Mouse (Mus musculus): ENCODE results near the gene Scamp1. TPM values are rescaled to one million over a fixed set of nuclear protein-coding genes. Genes with fewer than 3 reads are reported as not detected.
A peak's percentile ranks its signal among the peaks of the same experiment; 100 is the strongest.

Gene Scamp1
- polyA plus RNA-seq, 1 experiment from 2014 or later = 134 TPM

DNA sequence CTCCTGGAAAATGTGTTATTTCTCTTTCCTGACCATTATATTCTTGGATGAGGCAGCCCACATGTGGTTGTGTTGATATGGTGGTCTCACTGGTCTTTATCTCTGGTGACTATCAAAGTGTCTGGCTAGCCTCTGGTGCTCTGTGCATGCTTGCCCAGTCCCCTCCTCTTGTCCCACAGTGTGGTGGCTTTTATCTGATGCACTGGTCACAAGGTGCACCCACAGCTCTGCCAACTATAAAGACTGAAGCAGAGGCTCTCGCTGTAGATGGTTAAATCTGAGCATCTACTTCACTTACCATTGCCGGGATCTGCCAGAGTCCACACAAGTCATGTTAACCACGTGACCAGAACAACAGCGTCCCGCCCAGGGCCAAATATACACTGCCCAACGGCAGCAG lies 19.1 kb downstream of the Scamp1 start:
- H3K9ac ChIP-seq = no peak overlapping the region
- 94% methylated on average over 6 of the region's 6 CpGs for WGBS
- H3K4me1 ChIP-seq (replicated peaks) = peaks cover 33% of the 10 kb centered on the region
- no peak overlapping the region for H3K4me2 ChIP-seq
- H3K9me3 ChIP-seq = no peaks in the 10 kb centered on the region
- no peak overlapping the region for H3K27ac ChIP-seq
- no peak for ATAC-seq (ENCODE audit: low FRiP score)
- H3K36me3 ChIP-seq = no peaks in the 10 kb centered on the region
- no peaks in the 10 kb centered on the region for H3K27me3 ChIP-seq
- H3K4me3 ChIP-seq = no peak overlapping the region

- Histone ChIP-seq H3K4me2 (no peak overlapping the region), H3K27ac (no peak overlapping the region), H3K27me3 (no peaks in the 10 kb centered on the region), H3K9me3 (no peaks in the 10 kb centered on the region), H3K4me1 (replicated peaks) (peaks cover 28% of the 10 kb centered on the region), H3K4me3 (no peak overlapping the region), H3K9ac (no peak overlapping the region), H3K36me3 (no peaks in the 10 kb centered on the region)
- 75% methylated on average over 3 of the region's 3 CpGs for WGBS
- no peak for ATAC-seq (ENCODE audit: low FRiP score)
Measured at GRCm38 (mm10) chr13:94265291-94265690, 20.4 kb downstream of the Scamp1 start.

GRCm38 (mm10) chr13:94263943-94264342 lies 21.7 kb downstream of the Scamp1 start:
- Histone ChIP-seq H3K27me3 (no peaks in the 10 kb centered on the region), H3K9ac (no peak overlapping the region), H3K4me1 (replicated peaks) (peaks cover 25% of the 10 kb centered on the region), H3K36me3 (no peaks in the 10 kb centered on the region), H3K9me3 (no peaks in the 10 kb centered on the region), H3K4me3 (no peak overlapping the region), H3K27ac (no peak overlapping the region), H3K4me2 (no peak overlapping the region)
- 83% methylated on average over 5 of the region's 5 CpGs for WGBS
- ATAC-seq (ENCODE audit: low FRiP score) = no peak

DNA sequence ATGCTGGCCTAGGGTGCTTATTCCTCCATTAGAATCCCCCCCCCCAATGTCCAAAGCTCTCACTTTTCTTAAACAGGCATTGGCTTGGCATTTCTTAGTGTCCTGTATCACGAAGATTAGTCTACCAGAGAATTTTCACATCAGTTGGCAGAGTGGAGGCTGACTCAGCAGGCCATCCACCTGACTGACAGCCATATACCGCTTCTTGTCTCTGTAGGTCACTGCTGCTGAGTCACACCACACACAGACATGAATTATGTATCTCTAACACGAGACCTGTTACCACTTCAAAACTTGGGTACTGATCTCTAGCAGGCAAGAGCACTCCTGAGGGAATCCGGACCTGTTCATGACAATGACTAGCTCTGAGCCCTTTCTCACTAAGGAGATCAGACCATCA lies 23.1 kb downstream of the Scamp1 start:
- H3K27ac ChIP-seq = no peak overlapping the region
- ATAC-seq (ENCODE audit: low FRiP score) = no peak
- H3K4me2 ChIP-seq = no peak overlapping the region
- H3K36me3 ChIP-seq = no peaks in the 10 kb centered on the region
- H3K4me1 ChIP-seq (replicated peaks) = peaks cover 18% of the 10 kb centered on the region
- H3K9ac ChIP-seq = no peak overlapping the region
- 78% methylated on average over 4 of the region's 4 CpGs for WGBS
- H3K9me3 ChIP-seq = no peaks in the 10 kb centered on the region
- no peak overlapping the region for H3K4me3 ChIP-seq
- H3K27me3 ChIP-seq = no peaks in the 10 kb centered on the region

GRCm38 (mm10) chr13:94261624-94262023 lies 24.0 kb downstream of the Scamp1 start:
- H3K27me3 ChIP-seq = no peaks in the 10 kb centered on the region
- peaks cover 20% of the 10 kb centered on the region for H3K4me1 ChIP-seq (replicated peaks)
- no peaks in the 10 kb centered on the region for H3K9me3 ChIP-seq
- no peak overlapping the region for H3K9ac ChIP-seq
- 85% methylated on average over 6 of the region's 6 CpGs for WGBS
- no peak overlapping the region for H3K4me3 ChIP-seq
- H3K27ac ChIP-seq = no peak overlapping the region
- no peak for ATAC-seq (ENCODE audit: low FRiP score)
- no peak overlapping the region for H3K4me2 ChIP-seq
- H3K36me3 ChIP-seq = no peaks in the 10 kb centered on the region

- Histone ChIP-seq H3K9me3 (no peaks in the 10 kb centered on the region), H3K36me3 (no peaks in the 10 kb centered on the region), H3K9ac (no peak overlapping the region), H3K4me3 (no peak overlapping the region), H3K4me1 (replicated peaks) (peaks cover 20% of the 10 kb centered on the region), H3K4me2 (no peak overlapping the region), H3K27me3 (no peaks in the 10 kb centered on the region), H3K27ac (no peak overlapping the region)
- 90% methylated on average over 8 of the region's 8 CpGs for WGBS
- ATAC-seq (ENCODE audit: low FRiP score) = no peak
Measured at GRCm38 (mm10) chr13:94260961-94261360, 24.7 kb downstream of the Scamp1 start.

- Histone ChIP-seq H3K27ac (0 out of 2 replicates have a peak overlapping the region, but pooled peaks have one; percentile 23), H3K4me1 (replicated peaks) (peaks cover 20% of the 10 kb centered on the region), H3K4me2 (no peak overlapping the region), H3K9ac (no peak overlapping the region), H3K36me3 (no peaks in the 10 kb centered on the region), H3K4me3 (no peak overlapping the region), H3K27me3 (no peaks in the 10 kb centered on the region), H3K9me3 (no peaks in the 10 kb centered on the region)
- 85% methylated on average over 5 of the region's 5 CpGs for WGBS
- ATAC-seq (ENCODE audit: low FRiP score) = no peak
Measured at GRCm38 (mm10) chr13:94259210-94259609, 26.4 kb downstream of the Scamp1 start.

- Histone ChIP-seq H3K4me2 (no peak overlapping the region), H3K4me1 (replicated peaks) (peaks cover 19% of the 10 kb centered on the region), H3K9ac (no peak overlapping the region), H3K4me3 (no peak overlapping the region), H3K27ac (no peak overlapping the region), H3K27me3 (no peaks in the 10 kb centered on the region), H3K9me3 (no peaks in the 10 kb centered on the region), H3K36me3 (no peaks in the 10 kb centered on the region)
- WGBS = 94% methylated on average over 6 of the region's 6 CpGs
- no peak for ATAC-seq (ENCODE audit: low FRiP score)
Measured at GRCm38 (mm10) chr13:94258530-94258929, 27.1 kb downstream of the Scamp1 start.

DNA sequence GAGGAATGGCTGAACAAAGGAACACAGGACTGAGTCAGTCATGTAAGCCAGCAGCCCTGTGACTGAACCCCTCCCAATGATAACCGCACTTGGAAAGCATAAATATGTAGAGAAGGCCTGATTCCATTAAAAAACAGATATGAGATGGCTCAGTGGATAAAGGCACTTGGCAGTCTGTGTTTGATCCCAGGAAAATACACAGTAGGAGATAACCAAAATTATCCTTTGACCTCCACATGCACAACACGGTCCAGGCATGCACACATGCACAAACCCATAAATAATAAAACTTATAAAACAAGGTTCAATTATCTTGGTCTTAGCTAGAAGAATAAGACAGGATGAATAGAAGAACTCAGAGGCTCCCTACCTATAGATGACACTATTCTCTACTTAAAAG lies 27.9 kb downstream of the Scamp1 start:
- ATAC-seq (ENCODE audit: low FRiP score) = no peak
- Histone ChIP-seq H3K27ac (no peak overlapping the region), H3K9me3 (no peaks in the 10 kb centered on the region), H3K4me2 (no peak overlapping the region), H3K9ac (no peak overlapping the region), H3K36me3 (no peaks in the 10 kb centered on the region), H3K27me3 (no peaks in the 10 kb centered on the region), H3K4me3 (no peak overlapping the region), H3K4me1 (replicated peaks) (peaks cover 10% of the 10 kb centered on the region; the same call in 1 of the 2 replicates)
- 83% methylated on average over 2 of the region's 2 CpGs for WGBS

DNA sequence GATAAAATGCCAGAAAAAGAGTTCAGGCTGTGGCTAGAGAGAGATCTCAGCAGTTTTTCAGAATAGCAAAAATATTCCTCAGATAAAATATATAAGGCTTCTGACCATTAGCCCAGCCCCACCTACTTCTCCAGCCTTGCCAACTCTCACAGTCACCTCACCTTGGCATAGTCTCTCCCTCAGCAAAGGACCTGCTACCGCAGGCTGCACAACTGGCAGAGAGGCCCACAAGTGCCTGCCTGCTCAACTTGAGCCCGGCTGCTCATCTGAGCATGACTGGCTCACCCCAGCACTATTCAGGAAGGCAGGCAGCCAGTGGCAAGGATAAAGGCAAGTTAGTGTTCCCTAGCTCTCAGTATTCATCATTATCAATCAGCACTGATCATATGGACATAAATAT lies 30.5 kb downstream of the Scamp1 start:
- ATAC-seq (ENCODE audit: low FRiP score) = no peak
- peaks cover 8% of the 10 kb centered on the region; the same call in 1 of the 2 replicates for H3K4me1 ChIP-seq (replicated peaks)
- H3K9ac ChIP-seq = no peak overlapping the region
- WGBS = 94% methylated on average over 2 of the region's 2 CpGs
- H3K27me3 ChIP-seq = no peaks in the 10 kb centered on the region
- H3K4me2 ChIP-seq = no peak overlapping the region
- no peak overlapping the region for H3K4me3 ChIP-seq
- H3K9me3 ChIP-seq = no peaks in the 10 kb centered on the region
- peaks cover 4% of the 10 kb centered on the region; the same call in 1 of the 2 replicates for H3K36me3 ChIP-seq
- H3K27ac ChIP-seq = no peak overlapping the region

DNA sequence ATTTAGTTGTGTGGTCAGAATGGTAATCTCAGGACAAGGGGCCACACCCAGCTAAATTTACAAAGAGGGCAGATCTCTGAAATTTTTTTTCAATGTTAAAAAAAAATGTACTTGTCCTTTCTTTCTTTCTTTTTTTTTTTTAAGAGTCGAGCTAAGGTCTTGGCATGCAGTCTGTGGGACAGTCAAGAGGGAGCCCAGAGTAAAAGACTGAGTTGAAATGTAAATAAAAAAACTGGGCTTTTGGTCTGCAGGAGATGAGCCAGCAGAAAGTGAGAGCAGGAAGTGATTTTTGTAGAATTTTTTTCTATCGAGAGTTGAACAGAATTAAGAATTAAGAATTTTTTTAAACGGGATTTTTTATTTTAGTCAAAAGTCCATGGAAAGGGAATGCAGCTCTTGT lies 31.4 kb downstream of the Scamp1 start:
- no peak overlapping the region for H3K4me3 ChIP-seq
- no peak overlapping the region for H3K27ac ChIP-seq
- 89% methylated on average over 3 of the region's 3 CpGs for WGBS
- H3K4me2 ChIP-seq = no peak overlapping the region
- no peak overlapping the region for H3K9ac ChIP-seq
- peaks cover 8% of the 10 kb centered on the region; the same call in 1 of the 2 replicates for H3K4me1 ChIP-seq (replicated peaks)
- no peaks in the 10 kb centered on the region for H3K27me3 ChIP-seq
- H3K9me3 ChIP-seq = no peaks in the 10 kb centered on the region
- ATAC-seq (ENCODE audit: low FRiP score) = no peak
- H3K36me3 ChIP-seq = peaks cover 4% of the 10 kb centered on the region; the same call in 1 of the 2 replicates

DNA sequence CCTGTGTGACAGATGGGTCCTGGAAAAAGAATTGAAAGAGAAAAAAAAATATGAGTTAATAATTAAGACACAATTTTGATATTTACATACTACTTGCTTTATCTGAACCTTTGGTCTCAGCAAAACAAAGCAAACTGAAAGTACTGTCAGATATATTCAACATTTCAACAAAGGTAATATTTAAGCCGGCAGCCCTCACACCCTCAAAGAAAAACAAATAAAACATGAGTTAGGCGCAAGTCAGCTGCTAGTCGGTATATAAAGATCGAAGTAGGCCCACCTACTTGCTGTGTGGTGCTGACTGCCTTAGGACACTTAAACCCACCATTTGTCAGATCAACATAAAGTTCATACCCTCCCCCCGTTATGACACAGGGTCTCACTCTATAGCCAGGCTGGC lies 32.6 kb downstream of the Scamp1 start:
- H3K4me2 ChIP-seq = no peak overlapping the region

DNA sequence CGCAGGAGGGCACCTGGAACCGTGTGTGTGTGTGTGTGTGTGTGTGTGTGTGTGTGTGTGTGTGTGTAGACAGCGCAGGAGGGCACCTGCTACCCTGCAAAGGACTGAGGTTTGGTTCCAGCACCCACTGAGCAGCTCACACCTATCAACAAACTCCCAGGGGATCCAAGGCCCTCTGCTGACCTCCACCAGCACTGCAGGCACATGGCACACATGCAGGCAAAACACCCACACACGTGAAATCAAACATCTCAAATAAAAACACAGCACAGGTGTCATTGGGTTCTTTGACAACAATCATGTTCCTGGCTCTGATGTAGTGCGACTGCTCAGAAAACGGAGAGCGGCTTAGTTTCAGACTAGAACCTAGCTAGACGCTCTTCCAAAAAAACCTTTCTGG lies 34.9 kb downstream of the Scamp1 start:
- Histone ChIP-seq H3K9ac (no peak overlapping the region), H3K4me1 (replicated peaks) (peaks cover 8% of the 10 kb centered on the region; the same call in 1 of the 2 replicates), H3K9me3 (no peaks in the 10 kb centered on the region), H3K4me2 (no peak overlapping the region), H3K27me3 (no peaks in the 10 kb centered on the region), H3K36me3 (peaks cover 4% of the 10 kb centered on the region; the same call in 1 of the 2 replicates), H3K27ac (no peak overlapping the region), H3K4me3 (no peak overlapping the region)
- WGBS = 96% methylated on average over 5 of the region's 8 CpGs
- no peak for ATAC-seq (ENCODE audit: low FRiP score)

More for the DNA sequence above, 32.6 kb downstream of the Scamp1 start:
- H3K4me1 ChIP-seq (replicated peaks) = peaks cover 4% of the 10 kb centered on the region; the same call in 1 of the 2 replicates
- no peak overlapping the region for H3K27ac ChIP-seq
- 89% methylated on average over 5 of the region's 5 CpGs for WGBS
- H3K9ac ChIP-seq = no peak overlapping the region
- no peaks in the 10 kb centered on the region for H3K9me3 ChIP-seq
- peaks cover 4% of the 10 kb centered on the region; the same call in 1 of the 2 replicates for H3K36me3 ChIP-seq
- no peak overlapping the region for H3K4me3 ChIP-seq
- H3K27me3 ChIP-seq = no peaks in the 10 kb centered on the region
- no peak for ATAC-seq (ENCODE audit: low FRiP score)

Data from hindbrain, embryonic 13.5 days (tissue).